Mouse (Mus musculus) G1E (cell line): ENCODE data around the gene Elmod2.

ENCODE experiments used
- CTCF ChIP-seq: IDR thresholded peaks from 2 replicates; pipeline ENCODE4 v1.5.1; 2012; ENCODE audit warnings: low read depth, low read length, inconsistent platforms, mixed read lengths
- GATA1 ChIP-seq: IDR thresholded peaks from 2 replicates; pipeline ENCODE4 v1.6.1; 2012; ENCODE audit warnings: borderline replicate concordance, low read length, inconsistent platforms, mixed read lengths
- GATA2 ChIP-seq: IDR thresholded peaks from 2 replicates; pipeline ENCODE4 v1.6.1; 2012; ENCODE audit warnings: low read depth, low read length, inconsistent platforms, borderline replicate concordance
- TAL1 ChIP-seq: conservative IDR thresholded peaks from 2 replicates; pipeline ENCODE4 v1.6.1; 2012; ENCODE audit warnings: low read depth, low read length, inconsistent platforms, mixed read lengths

DNA sequence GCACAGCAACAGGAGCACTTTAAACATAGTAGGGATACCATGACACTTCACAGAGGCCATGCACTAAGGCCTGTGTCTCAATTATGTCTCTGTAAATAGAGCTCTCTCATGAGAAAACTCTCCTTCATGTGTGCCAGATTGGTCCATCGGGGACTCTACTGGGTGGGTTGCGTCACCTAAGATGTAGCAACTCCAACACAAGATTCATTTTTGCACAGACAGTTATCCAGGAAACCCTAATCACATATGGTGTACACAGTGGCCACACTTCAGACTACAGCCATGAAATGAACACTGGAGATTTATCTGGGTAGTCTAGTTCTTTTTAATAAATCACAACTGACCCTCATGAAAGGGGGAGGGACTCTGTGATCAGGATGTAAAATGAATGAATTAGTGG is 19.0 kb upstream of the Elmod2 start:
- no peak for TF ChIP-seq CTCF
- TF ChIP-seq GATA1: no peak
- TF ChIP-seq TAL1: no peak
- no peak for TF ChIP-seq GATA2
